Mouse (Mus musculus) forebrain, embryonic 13.5 days (tissue): ENCODE results near the gene Bank1. TPM values are rescaled to one million over a fixed set of nuclear protein-coding genes. Genes with fewer than 3 reads are reported as not detected.

Source experiments
- ATAC-seq: fragments of 200-750 bp; cut with Nextera tagmentation; 2 replicates; pipeline ENCODE4 v1.8.0; 2017
- H3K27ac ChIP-seq: fragments of 300-500 bp; sonication (generic); 2 replicates; pipeline ENCODE4 v1.5.1; 2015; ENCODE audit warnings: inconsistent platforms, mild to moderate bottlenecking, moderate library complexity
- H3K27me3 ChIP-seq: fragments of 300-500 bp; sonication (generic); 2 replicates; pipeline ENCODE4 v1.6.1; 2015; ENCODE audit warnings: mild to moderate bottlenecking, inconsistent platforms
- H3K36me3 ChIP-seq: fragments of 300-500 bp; sonication (generic); 2 replicates; pipeline ENCODE4 v1.6.1; 2015; ENCODE audit warnings: mild to moderate bottlenecking, inconsistent platforms; ENCODE audit not compliant: poor library complexity, severe bottlenecking
- H3K4me1 ChIP-seq: fragments of 300-500 bp; sonication (generic); 2 replicates; pipeline ENCODE4 v1.6.1; 2015; ENCODE audit warnings: inconsistent platforms
- H3K4me2 ChIP-seq: fragments of 300-500 bp; sonication (generic); 2 replicates; pipeline ENCODE4 v1.6.1; 2015; ENCODE audit warnings: inconsistent platforms, mild to moderate bottlenecking, moderate library complexity
- H3K4me3 ChIP-seq: fragments of 300-500 bp; sonication (generic); 2 replicates; pipeline ENCODE4 v1.5.1; 2015; ENCODE audit warnings: mild to moderate bottlenecking, inconsistent platforms
- H3K9ac ChIP-seq: fragments of 300-500 bp; sonication (generic); 2 replicates; pipeline ENCODE4 v1.6.1; 2015; ENCODE audit warnings: mild to moderate bottlenecking, inconsistent platforms
- H3K9me3 ChIP-seq: fragments of 300-500 bp; sonication (generic); replicated peaks from 2 replicates; pipeline ENCODE4 v1.6.1; 2016; ENCODE audit warnings: inconsistent platforms
- WGBS: fragments of 180-500 bp; shearing (Covaris S2); methylation state at CpG from one replicate; pipeline ENCODE4 v1.1.7; 2015; 5-methylcytosine and 5-hydroxymethylcytosine counted together
- polyA plus RNA-seq: library from polyadenylated mRNA; unstranded; fragments of >200 nt; fragmentation: Nextera tagmentation; extraction: Ambion mirVana; gene quantifications from 2 replicates; pipeline ENCODE4 v1.2.1, GENCODE M21; 2015

The Bank1 gene
- polyA plus RNA-seq, 1 experiment from 2014 or later, result 0.18 TPM

DNA sequence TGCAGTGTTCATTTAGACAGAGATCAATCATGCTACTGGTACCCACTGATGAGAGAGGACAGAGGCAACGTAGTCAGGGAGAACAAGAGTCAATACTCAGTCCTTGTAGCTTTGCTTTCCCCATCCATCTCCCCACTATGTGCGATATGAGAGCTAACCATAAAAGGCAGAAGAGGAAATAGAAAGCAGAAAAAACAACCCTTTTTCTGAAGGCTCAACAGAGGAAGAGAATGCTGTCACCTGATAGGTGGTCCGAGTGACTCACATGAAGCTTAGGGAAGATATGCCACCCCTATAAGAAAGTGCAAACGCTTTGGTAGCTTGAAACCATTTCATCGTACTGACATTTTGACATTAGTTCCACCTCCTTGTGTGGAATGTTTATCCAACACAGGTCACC, 239.4 kb downstream of the Bank1 start:
- Histone ChIP-seq H3K4me1 (no peaks in the 10 kb centered on the region), H3K9ac (no peak overlapping the region), H3K9me3 (no peaks in the 10 kb centered on the region), H3K4me3 (no peak overlapping the region), H3K4me2 (no peak overlapping the region), H3K27ac (no peak overlapping the region), H3K27me3 (no peaks in the 10 kb centered on the region), H3K36me3 (no peaks in the 10 kb centered on the region)
- WGBS, result 89% methylated on average over 5 of the region's 5 CpGs
- no peak for ATAC-seq

DNA sequence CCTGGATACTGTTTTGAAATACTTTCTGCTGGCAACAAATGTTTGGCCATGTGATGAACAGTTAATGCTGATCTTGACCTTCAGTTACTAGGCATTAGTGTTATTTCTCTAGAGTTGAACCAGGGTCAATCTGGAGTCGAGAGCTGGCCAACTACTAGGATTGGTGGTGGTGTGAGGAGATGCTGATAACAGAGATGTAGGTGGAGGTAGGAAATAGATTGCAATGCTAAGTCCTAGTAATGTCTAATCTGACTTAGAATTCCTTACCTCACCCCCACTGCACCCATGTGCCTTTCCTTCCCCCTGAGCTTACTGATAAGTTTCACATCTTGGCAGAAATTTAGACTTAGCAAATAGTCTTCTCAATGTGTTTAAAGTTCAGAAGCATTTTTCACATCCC, 240.8 kb downstream of the Bank1 start:
- Histone ChIP-seq H3K36me3 (no peaks in the 10 kb centered on the region), H3K27ac (no peak overlapping the region), H3K4me1 (no peaks in the 10 kb centered on the region), H3K9ac (no peak overlapping the region), H3K9me3 (no peaks in the 10 kb centered on the region), H3K4me3 (no peak overlapping the region), H3K4me2 (no peak overlapping the region), H3K27me3 (no peaks in the 10 kb centered on the region)
- no peak for ATAC-seq
- WGBS, result 87% methylated on average over 1 of the region's 1 CpGs

DNA sequence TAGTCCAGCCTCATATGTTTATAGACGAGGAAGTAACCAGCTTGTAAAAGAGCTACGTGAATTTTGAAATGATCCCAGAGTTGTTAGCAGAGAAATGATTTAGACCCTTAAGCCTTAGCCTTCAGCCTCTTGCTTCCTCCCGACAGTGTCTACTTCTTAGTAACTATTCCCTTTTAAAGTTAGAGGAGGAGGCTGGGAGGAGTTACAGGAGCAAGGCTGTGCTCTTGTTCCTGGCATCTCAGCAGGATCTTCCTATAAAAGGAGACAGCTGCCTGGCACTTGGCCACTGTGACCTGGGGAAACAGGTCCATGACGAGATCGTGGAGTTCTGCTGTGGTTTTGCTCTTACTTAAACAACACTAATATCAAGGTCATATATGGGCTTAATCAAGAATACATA, 241.8 kb downstream of the Bank1 start:
- Histone ChIP-seq H3K27ac (no peak overlapping the region), H3K36me3 (no peaks in the 10 kb centered on the region), H3K9me3 (no peaks in the 10 kb centered on the region), H3K27me3 (no peaks in the 10 kb centered on the region), H3K9ac (no peak overlapping the region), H3K4me2 (no peak overlapping the region), H3K4me3 (no peak overlapping the region), H3K4me1 (no peaks in the 10 kb centered on the region)
- no peak for ATAC-seq
- WGBS, result 73% methylated on average over 5 of the region's 5 CpGs

DNA sequence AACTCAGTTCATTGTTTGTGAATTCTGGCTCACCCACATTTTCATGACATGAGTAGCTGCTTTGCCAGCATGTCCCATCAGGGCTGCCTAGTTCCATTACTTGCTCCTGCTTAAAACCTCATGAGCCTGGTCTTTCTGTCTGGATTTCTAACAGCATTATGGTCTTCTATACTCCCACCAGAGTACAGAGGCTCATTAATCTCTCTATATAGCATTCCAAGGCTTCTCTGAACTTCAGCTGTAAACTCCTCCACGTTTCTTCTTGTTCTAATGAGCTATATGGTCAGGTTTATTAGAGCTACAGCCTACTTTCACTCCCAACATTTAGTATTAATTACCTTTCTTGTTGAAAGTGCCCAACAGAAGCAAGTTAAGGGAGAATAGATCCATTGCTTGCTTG, 244.6 kb downstream of the Bank1 start:
- 66% methylated on average over 1 of the region's 1 CpGs for WGBS
- no peak for ATAC-seq
- Histone ChIP-seq H3K9me3 (no peaks in the 10 kb centered on the region), H3K27ac (no peak overlapping the region), H3K27me3 (no peaks in the 10 kb centered on the region), H3K4me1 (no peaks in the 10 kb centered on the region), H3K4me3 (no peak overlapping the region), H3K36me3 (no peaks in the 10 kb centered on the region), H3K4me2 (no peak overlapping the region), H3K9ac (no peak overlapping the region)

DNA sequence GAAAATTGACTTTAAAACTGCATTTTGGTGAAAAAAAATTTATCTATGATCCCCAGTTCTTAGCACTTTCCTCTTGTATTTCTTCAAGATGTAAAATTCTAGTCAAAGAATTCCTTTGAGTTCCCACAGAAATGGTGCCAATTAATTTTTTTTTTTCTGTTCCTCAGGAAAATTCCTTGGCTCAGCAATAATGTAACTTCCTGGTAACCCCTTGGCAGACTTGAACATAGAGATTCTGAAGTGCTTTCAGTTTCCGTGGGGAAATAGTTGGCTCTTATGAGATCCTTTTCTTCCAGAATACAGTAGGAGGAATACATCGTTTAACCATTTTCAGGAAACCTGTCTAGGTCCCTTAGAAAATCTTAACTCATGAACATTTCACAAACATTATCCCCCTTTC, 247.3 kb downstream of the Bank1 start:
- 69% methylated on average over 2 of the region's 2 CpGs for WGBS
- no peak overlapping the region for H3K27ac ChIP-seq

DNA sequence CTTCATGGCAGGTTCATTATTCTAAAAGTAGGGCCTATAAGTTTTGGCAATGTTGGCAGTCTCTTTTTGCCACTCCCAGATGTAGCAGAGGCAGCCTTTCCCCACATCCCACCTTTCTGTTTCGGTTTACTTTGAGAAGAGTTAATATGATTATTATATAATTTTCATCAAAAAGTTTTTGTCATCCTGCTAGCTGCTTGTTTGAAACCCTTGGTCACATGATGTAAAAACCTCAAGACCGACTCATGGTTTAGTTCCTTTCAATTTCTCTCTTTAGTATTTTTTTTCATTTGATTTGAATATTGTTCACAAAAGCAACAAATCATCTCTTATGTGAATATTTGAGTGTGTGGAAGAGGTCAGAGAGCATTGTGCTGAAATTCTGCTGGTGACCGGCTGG, 255.5 kb downstream of the Bank1 start:
- no peak overlapping the region for H3K9ac ChIP-seq
- 90% methylated on average over 3 of the region's 3 CpGs for WGBS
- H3K27me3 ChIP-seq, result no peaks in the 10 kb centered on the region
- H3K27ac ChIP-seq, result no peak overlapping the region
- ATAC-seq, result no peak
- no peak overlapping the region for H3K4me3 ChIP-seq
- no peaks in the 10 kb centered on the region for H3K9me3 ChIP-seq
- H3K4me2 ChIP-seq, result no peak overlapping the region
- H3K4me1 ChIP-seq, result no peaks in the 10 kb centered on the region
- no peaks in the 10 kb centered on the region for H3K36me3 ChIP-seq

More for the DNA sequence above, 247.3 kb downstream of the Bank1 start:
- H3K36me3 ChIP-seq, result no peaks in the 10 kb centered on the region
- no peak overlapping the region for H3K4me3 ChIP-seq
- H3K9ac ChIP-seq, result no peak overlapping the region
- H3K4me2 ChIP-seq, result no peak overlapping the region
- no peaks in the 10 kb centered on the region for H3K27me3 ChIP-seq
- no peaks in the 10 kb centered on the region for H3K4me1 ChIP-seq
- no peak for ATAC-seq
- no peaks in the 10 kb centered on the region for H3K9me3 ChIP-seq

DNA sequence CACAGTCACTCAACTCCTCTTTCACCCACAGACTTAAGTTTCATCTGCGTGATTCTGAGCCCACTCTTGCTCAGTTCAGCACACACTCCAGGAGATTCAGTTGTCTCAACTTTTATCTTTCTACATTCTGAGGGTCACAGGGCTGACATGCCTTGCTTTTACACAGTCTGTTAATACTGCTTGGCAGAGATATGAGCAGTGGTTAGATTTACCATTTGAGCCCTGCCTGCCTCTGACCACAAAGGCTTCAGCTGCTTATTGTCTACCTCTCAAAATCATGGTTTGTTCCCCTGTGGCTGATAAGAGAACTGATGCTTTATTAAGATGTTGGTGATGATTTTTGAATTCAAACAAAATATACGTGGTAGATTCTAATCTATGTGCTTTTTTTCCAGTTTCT, 264.0 kb downstream of the Bank1 start:
- 88% methylated on average over 2 of the region's 2 CpGs for WGBS
- no peak overlapping the region for H3K4me3 ChIP-seq

DNA sequence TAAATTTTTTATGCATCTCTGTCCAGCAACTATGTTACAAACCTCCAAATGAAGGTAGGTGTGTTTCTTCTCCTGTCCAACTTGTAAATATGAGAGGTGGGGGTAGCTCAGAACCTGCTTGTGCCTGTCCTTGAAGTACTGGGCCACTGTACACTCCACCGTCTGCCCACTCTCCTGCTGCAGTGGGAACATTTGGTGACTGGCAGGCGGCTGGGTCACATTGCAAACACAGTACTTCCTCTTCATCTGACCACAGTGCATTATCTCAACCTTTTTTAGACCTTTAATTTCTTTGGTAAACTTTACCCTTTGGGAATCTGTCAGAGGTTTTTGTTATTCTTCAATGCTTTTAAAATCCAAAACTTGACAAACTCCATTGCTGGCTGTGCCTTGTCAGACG, 275.2 kb downstream of the Bank1 start:
- H3K4me2 ChIP-seq, result no peak overlapping the region
- no peak for ATAC-seq
- H3K4me3 ChIP-seq, result no peak overlapping the region
- H3K4me1 ChIP-seq, result no peaks in the 10 kb centered on the region
- no peaks in the 10 kb centered on the region for H3K9me3 ChIP-seq
- H3K27ac ChIP-seq, result no peak overlapping the region
- no peaks in the 10 kb centered on the region for H3K27me3 ChIP-seq
- H3K36me3 ChIP-seq, result no peaks in the 10 kb centered on the region
- 90% methylated on average over 3 of the region's 3 CpGs for WGBS
- H3K9ac ChIP-seq, result no peak overlapping the region

More for the DNA sequence above, 264.0 kb downstream of the Bank1 start:
- Histone ChIP-seq H3K9ac (no peak overlapping the region), H3K4me2 (no peak overlapping the region), H3K9me3 (no peaks in the 10 kb centered on the region), H3K27ac (no peak overlapping the region), H3K4me1 (no peaks in the 10 kb centered on the region), H3K27me3 (no peaks in the 10 kb centered on the region), H3K36me3 (no peaks in the 10 kb centered on the region)
- no peak for ATAC-seq

DNA sequence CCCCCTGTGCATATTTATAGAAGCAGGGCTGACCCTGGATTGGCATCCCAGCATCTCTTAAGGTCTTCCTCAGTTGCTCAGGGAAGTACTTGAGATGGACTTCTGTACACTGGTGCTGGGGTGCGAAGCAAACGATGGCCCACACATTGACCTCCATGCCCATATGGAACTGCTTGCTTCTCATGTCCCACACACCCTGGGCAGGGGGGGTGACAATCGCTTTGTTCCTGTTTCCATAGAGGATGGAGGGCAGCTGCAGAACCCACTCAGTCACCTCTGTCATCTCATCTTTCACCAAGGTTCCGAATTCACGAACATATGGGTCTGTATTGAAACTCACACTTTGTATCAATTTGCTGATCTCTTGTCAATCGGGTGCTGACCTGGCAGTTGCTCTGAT, 275.7 kb downstream of the Bank1 start:
- H3K9ac ChIP-seq, result no peak overlapping the region
- no peaks in the 10 kb centered on the region for H3K36me3 ChIP-seq
- no peaks in the 10 kb centered on the region for H3K27me3 ChIP-seq
- H3K27ac ChIP-seq, result no peak overlapping the region
- no peaks in the 10 kb centered on the region for H3K9me3 ChIP-seq
- no peaks in the 10 kb centered on the region for H3K4me1 ChIP-seq
- no peak for ATAC-seq
- H3K4me3 ChIP-seq, result no peak overlapping the region
- 98% methylated on average over 6 of the region's 6 CpGs for WGBS
- H3K4me2 ChIP-seq, result no peak overlapping the region

DNA sequence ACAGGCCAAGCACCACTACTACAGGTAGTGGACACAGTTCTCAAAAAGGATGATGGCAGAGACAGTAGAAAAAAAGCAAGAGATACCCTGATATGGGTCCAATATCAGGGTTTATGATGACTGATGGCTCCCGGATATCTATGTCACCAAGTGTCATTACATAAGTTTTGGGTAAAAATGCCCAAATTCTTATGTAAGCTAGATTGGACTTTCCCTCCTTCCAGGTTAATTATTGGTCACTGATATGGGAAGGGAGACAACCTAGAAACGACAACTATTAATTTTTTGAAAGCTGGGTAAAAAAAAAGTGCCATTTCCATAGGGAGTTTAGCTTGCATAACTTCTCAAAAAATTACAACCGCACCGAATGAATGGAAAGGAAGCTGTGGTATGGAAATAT, 277.8 kb downstream of the Bank1 start:
- no peak for ATAC-seq

DNA sequence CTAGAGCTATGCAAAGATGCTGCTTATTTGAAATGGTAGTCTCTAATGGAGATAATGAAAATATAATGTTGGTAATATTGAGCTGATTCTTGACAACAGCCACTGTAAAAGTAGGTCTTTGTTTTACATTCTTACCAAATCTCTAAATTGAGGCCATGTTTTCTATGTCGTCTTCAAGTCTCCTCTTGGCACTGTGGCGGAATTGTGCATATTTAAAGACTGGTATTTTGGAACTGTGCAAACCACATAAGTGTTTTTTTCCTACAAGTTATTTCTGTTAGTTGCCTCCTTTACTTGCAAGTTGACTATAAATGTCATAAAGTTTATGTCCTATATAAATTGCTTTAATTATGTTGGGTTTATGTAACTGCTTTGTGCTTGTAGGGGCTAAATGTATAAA, 280.5 kb downstream of the Bank1 start:
- H3K36me3 ChIP-seq, result no peaks in the 10 kb centered on the region
- H3K4me1 ChIP-seq, result no peaks in the 10 kb centered on the region
- no peaks in the 10 kb centered on the region for H3K27me3 ChIP-seq
- no peak overlapping the region for H3K9ac ChIP-seq
- no peak overlapping the region for H3K4me2 ChIP-seq
- H3K27ac ChIP-seq, result no peak overlapping the region
- 95% methylated on average over 2 of the region's 2 CpGs for WGBS
- no peak for ATAC-seq
- H3K9me3 ChIP-seq, result peaks cover 6% of the 10 kb centered on the region; the same call in 1 of the 2 replicates
- no peak overlapping the region for H3K4me3 ChIP-seq

More for the DNA sequence above, 277.8 kb downstream of the Bank1 start:
- Histone ChIP-seq H3K4me1 (no peaks in the 10 kb centered on the region), H3K4me3 (no peak overlapping the region), H3K27ac (no peak overlapping the region), H3K9ac (no peak overlapping the region), H3K36me3 (no peaks in the 10 kb centered on the region), H3K9me3 (peaks cover 6% of the 10 kb centered on the region; the same call in 1 of the 2 replicates), H3K4me2 (no peak overlapping the region), H3K27me3 (no peaks in the 10 kb centered on the region)
- 87% methylated on average over 4 of the region's 4 CpGs for WGBS

DNA sequence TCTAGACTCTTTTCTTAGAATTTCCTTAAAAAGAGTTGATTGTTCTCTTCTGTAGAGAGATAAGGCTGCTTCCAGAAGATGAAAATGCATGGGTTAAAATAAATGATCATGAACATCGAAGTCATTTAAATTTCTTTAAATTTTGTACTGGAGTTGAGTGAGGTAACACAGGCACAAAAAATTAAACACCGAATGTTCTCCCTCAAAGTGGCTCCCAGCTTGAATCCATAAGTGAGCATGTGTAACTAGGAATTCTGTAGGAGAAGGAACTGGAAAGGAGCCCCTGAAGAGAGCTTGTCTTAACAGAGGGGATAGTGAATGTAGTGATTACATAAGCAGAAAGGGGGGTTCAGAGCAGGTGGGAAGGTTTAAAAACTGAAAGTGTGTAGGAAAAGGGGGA, 285.8 kb downstream of the Bank1 start:
- Histone ChIP-seq H3K4me3 (no peak overlapping the region), H3K9ac (no peak overlapping the region), H3K9me3 (peaks cover 6% of the 10 kb centered on the region; the same call in 1 of the 2 replicates), H3K27ac (no peak overlapping the region), H3K36me3 (no peaks in the 10 kb centered on the region), H3K4me1 (no peaks in the 10 kb centered on the region), H3K4me2 (no peak overlapping the region), H3K27me3 (no peaks in the 10 kb centered on the region)
- ATAC-seq, result no peak
- WGBS, result 88% methylated on average over 2 of the region's 2 CpGs

DNA sequence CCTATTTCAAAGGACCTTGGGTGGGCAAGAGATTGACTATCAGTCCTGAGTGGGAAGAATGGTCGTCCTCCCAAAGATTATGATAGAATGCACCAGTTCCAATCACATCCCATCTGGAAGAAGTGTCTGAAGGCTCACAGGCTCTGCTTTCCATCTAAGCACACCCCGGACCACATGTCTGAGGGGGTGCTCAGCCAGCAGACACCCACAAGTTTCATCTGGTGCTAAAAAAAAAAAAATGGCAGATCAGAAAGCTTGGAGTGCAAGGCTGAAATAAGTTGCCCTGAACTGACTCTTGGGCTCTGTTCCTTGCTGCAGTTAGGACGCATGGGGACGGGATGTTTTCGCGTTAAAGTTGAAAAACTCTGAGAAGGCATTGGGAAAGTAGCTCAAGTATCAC, 286.4 kb downstream of the Bank1 start:
- H3K4me1 ChIP-seq, result no peaks in the 10 kb centered on the region
- no peak overlapping the region for H3K4me3 ChIP-seq
- no peaks in the 10 kb centered on the region for H3K27me3 ChIP-seq
- no peak for ATAC-seq
- no peak overlapping the region for H3K4me2 ChIP-seq
- H3K27ac ChIP-seq, result no peak overlapping the region
- H3K36me3 ChIP-seq, result no peaks in the 10 kb centered on the region
- H3K9ac ChIP-seq, result no peak overlapping the region
- H3K9me3 ChIP-seq, result peaks cover 6% of the 10 kb centered on the region; the same call in 1 of the 2 replicates
- 97% methylated on average over 6 of the region's 6 CpGs for WGBS
